Mouse (Mus musculus) mouse embryonic stem cell (cell line): ENCODE measurements around the gene Tubal3.

ENCODE experiments used
- in situ Hi-C, 2 experiments: fragments of 300-500 bp; cut with MboI; formaldehyde crosslinking; loops; 1 replicate in 1 of 2; 3 replicates in 1 of 2; pipeline ENCODE4 v1.14.3; 2019 to 2020; ENCODE audit warnings: low sequenced_read_pairs in 2 of 2, low pct_unique_long_range_greater_than_20kb in 1 of 2, mixed read lengths in 1 of 2; ENCODE audit not compliant: unreplicated experiment in 1 of 2

Gene Tubal3

GRCm38 (mm10) chr13:3907151-3907696 is 10.8 kb upstream of the Tubal3 start:
- in situ Hi-C loops: no loop called here

- in situ Hi-C loops: no loop called here
These were observed 9.8 kb upstream of the Tubal3 start for GRCm38 (mm10) chr13:3908262-3908661.

GRCm38 (mm10) chr13:3910356-3910755 is 7.7 kb upstream of the Tubal3 start:
- in situ Hi-C loops: no loop called here

GRCm38 (mm10) chr13:3913504-3913903 is 4.6 kb upstream of the Tubal3 start:
- in situ Hi-C loops: no loop called here

GRCm38 (mm10) chr13:3924483-3924882 is 6.4 kb downstream of the Tubal3 start:
- in situ Hi-C loops: no loop called here

- in situ Hi-C loops: no loop called here
These were observed 7.6 kb downstream of the Tubal3 start for GRCm38 (mm10) chr13:3925632-3926031.

GRCm38 (mm10) chr13:3926046-3926445 is 8.0 kb downstream of the Tubal3 start:
- in situ Hi-C loops: no loop called here

- in situ Hi-C loops: no loop called here
These were observed 26.6 kb downstream of the Tubal3 start for GRCm38 (mm10) chr13:3944699-3945098.

- in situ Hi-C loops: no loop called here
These were observed 27.2 kb downstream of the Tubal3 start, which contains the start of gene Ucn3 for GRCm38 (mm10) chr13:3945249-3945648. TSS of gene Ucn3 (minus strand) at chr13:3945349.

GRCm38 (mm10) chr13:3947267-3947666 is 29.2 kb downstream of the Tubal3 start:
- in situ Hi-C loops: no loop called here

- in situ Hi-C loops: no loop called here
These were observed 31.4 kb downstream of the Tubal3 start for GRCm38 (mm10) chr13:3949477-3949876.

- in situ Hi-C loops: no loop called here
These were observed 33.3 kb downstream of the Tubal3 start for GRCm38 (mm10) chr13:3951198-3951914.

GRCm38 (mm10) chr13:3968849-3969248 is 50.8 kb downstream of the Tubal3 start:
- in situ Hi-C loops: no loop called here
